Mouse (Mus musculus) embryonic fibroblast, embryonic 13.5 days (primary cell): ENCODE measurements around the gene Hoxb2.

ENCODE experiments used
- CTCF ChIP-seq: IDR thresholded peaks from 2 replicates; pipeline ENCODE4 v1.5.1; 2011; ENCODE audit warnings: mild to moderate bottlenecking, control low read depth, low read length, moderate library complexity, borderline replicate concordance; ENCODE audit not compliant: insufficient read depth
- POLR2A ChIP-seq: IDR thresholded peaks from 2 replicates; pipeline ENCODE4 v1.6.1; 2011; ENCODE audit warnings: low read depth, mild to moderate bottlenecking, control low read depth, low read length, moderate library complexity

DNA sequence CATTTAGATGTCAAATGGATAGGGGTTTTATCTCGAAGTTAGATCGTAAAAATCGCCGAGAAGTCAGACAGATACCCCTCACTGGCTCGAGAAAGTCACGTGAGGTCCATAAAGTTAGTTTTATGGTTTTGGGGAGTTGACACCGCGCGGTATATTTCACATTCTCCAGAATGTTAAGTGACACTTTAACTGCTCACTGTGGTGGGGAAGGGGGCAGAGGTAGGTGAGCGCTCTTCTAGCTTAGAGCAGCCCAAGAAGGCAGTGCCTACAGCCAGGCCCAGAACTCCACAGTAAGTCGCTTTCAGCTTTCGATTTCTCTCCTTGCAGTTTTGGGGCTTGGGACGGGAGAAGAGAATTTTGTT lies 43.4 kb upstream of the Hoxb2 start:
- TF ChIP-seq CTCF (no peak), POLR2A (peak; percentile 56)
